Mouse (Mus musculus) common myeloid progenitor, adult 5-6 weeks (primary cell): ENCODE data around the gene Stac3. TPM values are rescaled to one million over a fixed set of nuclear protein-coding genes. Genes with fewer than 3 reads are reported as not detected.

Experiments used
- ATAC-seq: replicated peaks from 2 replicates; pipeline ENCODE4 v1.8.0; 2016; ENCODE audit warnings: low read depth, mild to moderate bottlenecking, moderate TSS enrichment, inconsistent platforms; ENCODE audit not compliant: poor library complexity, severe bottlenecking
- total RNA-seq: library from RNA; stranded (forward); fragments of 200-1000, 187-1606 nt; gene quantifications from 2 replicates; pipeline ENCODE4 v1.2.3, GENCODE M21; 2017

Gene Stac3
- total RNA-seq: not detected in 2 replicates

DNA sequence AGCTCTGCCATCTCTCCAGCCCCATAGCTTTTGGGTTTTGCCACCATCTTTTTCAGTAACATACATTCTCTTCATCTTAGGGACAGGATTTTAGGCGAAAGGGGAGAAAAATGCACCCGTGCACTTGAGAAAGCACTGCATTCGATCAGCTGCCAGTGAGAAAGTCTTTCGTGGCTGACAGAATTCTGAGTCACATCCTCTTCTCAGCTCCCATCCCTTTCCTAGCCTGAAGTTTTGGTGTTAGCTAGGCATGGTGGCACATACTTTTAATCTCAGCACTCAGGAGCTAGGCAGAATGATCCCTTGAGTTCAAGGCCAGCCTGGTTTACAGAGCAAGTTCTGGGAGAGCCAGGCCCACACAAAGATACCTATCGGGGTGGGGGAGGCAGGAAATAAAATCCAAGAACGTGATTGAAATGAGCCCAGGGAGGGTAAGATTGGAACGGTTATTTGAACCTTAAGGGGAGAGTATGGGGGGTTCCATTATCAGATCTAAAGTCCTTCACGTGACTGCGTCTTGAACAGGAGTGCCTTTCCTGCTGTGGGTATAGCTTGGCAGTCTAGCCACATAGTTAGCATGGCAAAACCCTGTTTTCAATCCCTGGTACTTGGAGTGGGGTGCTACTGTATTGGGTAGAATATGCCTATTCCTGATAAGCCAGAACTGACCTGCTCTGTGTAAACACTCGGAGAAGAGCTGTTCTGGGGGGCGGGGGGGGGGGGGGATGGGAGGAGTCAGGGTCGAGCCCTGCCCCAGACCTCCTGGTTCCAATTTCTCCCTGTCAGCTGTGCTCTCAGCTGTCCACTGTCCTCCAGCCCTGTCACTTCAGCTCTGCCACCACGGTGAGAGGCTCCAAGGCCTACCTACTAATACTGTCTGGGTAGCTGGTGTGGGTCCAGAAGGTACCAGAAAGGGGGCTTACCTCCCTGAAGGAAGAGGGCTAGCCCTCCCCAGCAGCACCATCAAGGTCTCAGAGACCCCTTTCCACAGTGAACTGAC, at the start of gene Stac3:
Stac3 (plus strand) TSS at position 793 of the 1,000 bp plus-strand sequence.
- ATAC-seq: no peak

DNA sequence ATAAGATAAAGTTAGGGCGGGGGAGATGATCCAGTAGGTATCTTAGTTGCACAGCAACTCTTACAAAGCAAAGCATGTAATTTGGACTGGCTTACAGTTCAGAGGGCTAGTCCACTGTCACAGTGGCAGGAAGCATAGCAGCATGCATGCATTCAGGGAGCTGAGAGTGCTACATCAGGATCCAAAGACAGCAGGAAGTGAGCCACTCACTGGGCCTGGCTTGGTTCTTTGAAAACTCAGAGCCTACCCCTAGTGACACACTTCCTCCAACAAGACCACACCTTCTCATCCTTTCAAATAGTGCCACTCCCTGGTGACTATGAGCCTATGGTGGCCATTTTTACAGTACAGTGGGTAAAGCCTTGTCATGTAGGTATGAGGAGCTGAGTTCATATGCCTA, 47.8 kb upstream of the Stac3 start:
- ATAC-seq: no peak

DNA sequence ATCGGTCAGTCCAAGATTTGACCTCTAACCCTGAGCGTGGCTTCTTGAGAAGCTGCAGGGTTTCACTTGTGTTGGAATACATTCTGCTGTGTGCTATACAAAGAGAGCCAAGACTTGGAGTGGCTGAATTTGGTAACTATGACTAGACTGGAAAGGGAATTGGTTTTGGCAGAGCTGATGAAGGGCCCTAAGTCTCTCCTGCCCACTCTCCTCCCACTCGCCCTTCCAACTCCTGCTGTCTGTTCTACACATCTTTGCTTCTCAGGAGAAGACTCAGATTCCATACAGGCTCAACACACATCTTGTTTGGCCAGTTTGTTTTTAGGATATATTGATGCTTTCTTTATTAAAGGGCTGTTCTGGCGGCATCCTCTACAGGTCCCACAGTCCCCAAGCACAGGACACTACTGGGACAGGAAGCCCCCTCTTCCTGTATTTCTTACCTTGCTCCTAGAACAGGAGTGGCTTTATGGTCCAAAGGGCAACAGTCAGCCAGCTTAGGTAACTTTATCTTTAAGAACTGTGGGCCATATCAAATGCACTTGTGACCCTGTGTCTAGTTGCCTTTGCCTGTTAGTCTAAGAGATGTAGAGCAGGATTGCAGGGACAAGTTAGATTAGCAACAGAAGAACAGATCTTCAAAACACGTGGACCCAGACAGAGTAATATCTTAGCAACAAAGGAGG, 38.9 kb upstream of the Stac3 start:
- no peak for ATAC-seq

DNA sequence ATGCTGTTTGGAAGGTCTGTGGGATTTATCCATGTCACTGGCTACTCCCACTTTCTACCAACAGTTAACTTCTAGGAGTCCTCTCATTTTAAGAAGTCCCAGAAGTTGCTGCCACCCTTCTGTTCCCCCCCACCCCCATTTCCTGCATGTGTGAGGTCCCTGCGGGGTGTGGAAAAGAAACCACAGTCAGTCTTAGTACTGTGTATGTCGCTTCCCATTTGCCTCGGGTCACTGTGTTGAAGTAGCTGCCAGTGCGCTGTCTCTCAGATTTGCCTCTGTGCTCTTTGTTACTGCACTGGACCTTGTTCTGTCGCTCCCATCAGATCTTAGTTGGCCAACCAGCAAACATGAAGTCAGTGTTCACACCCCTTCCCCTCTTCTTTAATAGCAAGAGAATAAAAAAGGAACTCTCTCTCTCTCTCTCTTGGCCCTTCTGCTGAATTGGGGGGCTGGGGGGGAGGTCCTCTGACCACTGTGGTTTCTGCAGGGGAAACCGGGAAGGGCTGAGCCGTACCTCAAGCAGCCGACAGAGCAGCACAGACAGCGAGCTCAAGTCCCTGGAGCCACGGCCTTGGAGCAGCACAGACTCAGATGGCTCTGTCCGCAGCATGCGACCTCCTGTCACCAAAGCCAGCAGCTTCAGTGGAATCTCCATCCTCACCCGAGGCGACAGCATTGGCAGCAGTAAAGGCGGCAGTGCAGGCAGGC, 30.1 kb upstream of the Stac3 start:
- ATAC-seq: peak; percentile 81

DNA sequence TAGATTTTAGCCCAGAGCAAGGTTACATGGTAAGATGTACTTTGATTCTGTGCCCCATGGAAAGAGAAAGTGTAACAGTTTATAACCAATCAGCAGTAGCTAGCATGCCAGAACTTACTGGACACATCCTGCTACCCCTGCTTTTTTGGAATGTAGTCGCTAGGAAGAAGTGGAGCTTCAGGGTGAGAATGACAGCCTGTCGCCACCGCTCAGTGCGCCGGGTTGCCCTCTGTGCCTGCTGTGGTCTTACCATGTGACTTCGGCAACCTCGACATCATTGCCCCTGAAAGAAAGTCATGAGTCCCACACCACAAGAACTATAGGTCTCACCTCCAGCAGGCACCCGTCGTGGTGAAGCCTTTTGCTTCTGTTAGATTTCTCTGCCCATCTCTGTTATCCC, 28.8 kb upstream of the Stac3 start:
- ATAC-seq: no peak

DNA sequence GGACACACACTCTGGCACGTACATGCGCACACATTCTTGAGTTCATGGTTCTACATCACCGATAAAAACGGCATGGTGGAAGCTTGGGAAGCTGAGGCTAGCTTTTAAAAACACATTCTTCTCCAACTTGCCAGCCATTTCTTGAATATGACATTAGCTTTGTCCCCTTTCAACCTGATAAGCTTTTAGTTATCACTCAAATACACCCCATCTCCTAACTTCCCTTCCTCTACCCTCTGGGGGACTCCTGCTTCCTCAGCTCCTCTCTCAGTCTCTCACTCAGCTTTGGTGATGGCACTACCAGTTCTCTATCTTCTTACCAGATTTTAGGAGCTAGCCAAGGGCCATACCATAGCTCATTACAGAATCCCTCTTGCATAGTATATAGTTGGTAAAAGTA, 26.3 kb upstream of the Stac3 start:
- no peak for ATAC-seq

DNA sequence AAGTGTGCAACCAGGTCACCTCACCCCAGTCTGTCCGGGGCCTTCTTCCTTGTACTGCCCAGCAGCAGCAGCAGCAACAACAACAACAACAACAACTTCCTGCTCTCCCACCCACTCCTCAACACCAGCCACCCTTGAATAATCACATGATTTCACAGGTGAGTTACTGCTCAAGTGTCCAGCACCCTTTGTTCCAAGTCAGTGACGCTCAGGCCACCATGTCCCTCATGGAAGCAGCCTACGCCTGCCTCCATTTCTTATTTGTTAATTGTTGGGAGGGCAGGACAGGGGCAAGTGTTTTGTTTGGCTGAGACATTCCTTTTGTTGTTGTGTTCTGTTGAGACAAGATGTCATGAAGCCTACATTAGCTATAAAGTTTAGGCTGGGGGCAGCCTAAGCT, 24.9 kb upstream of the Stac3 start:
- ATAC-seq: no peak

DNA sequence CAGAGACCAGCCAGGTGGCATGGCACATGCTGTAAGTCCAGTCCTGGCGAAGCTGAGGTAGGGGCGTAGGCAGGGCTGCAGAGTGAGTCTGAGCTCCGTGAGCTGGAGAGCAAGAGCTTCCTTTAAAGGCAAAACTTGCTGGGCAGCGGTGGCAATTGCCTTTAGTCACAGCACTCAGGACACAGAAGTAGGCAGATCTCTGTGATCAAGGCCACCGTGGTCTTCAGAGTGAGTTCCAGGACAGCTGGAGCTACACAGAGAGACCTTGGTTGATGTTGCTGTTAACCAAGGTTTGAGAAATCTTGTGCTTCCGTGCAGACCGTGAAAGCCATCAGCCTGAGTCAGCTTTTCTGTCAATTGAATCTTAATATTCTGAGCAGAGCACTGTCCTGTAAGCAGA, 24.2 kb upstream of the Stac3 start:
- ATAC-seq: no peak

DNA sequence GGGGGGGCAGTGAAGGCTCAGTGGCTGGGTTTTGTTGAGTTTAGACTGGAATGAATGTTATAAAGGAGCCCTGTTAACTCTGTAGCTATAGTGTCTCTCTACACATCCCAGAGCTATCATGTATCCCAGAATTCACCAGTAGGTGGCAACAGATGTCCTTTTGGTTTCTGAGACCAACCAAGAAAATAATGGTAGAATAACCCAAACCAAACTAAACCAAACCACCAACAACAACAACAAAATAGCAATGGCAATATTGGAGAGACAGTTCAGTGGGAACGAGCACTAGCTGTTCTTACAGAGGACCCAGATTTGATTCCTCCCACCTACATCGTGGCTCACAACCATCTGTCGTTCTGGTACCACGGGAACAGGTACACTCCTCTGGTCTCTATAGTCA, 22.4 kb upstream of the Stac3 start:
- ATAC-seq: peak; percentile 43; the same call in 1 of the 2 replicates

DNA sequence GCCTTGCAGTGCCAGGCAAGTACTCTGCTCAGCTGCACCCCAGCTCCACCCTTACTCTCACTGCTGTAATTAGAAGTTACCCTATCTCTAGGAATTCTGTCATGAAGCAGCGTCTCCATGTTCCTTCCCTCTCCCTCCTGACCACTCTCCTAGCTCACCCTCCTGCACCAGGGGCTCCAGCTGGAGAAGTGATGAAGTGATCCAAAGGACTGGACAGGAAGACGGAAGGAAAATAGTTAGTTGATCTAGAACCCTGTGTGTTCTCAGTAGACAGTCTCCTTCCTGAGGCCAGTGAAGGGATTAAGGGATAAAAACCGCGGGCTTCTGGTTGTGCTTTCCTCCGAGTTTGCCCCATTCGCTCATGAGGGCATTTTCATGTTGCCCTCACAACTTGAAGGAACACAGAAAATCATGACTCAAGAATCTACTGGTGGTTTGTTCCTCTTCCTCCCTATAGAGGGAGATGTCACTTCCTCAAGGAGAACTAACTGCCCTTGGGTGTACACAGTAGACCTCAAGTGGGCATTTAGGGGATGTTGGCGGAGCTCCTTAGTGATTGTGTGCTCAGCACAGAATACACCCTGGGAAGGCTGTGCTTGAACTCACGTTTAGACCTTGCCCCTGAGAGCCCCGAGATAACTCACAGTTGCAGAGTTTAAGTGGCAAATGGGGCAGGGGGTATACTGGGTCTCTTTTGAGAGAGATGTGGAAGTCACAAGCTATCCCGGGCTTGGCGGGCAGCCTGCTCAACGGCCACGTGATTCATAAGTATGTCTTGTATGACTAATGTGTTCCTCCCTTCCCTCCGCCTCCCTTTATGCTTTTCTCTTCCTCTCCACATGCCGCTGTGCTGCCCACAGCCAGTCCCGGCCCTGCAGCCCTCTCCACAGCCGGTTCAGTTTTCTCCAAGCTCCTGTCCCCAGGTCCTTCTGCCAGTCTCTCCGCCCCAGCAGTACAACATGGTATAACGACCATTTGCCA, 20.4 kb upstream of the Stac3 start:
- peak; percentile 87 for ATAC-seq

DNA sequence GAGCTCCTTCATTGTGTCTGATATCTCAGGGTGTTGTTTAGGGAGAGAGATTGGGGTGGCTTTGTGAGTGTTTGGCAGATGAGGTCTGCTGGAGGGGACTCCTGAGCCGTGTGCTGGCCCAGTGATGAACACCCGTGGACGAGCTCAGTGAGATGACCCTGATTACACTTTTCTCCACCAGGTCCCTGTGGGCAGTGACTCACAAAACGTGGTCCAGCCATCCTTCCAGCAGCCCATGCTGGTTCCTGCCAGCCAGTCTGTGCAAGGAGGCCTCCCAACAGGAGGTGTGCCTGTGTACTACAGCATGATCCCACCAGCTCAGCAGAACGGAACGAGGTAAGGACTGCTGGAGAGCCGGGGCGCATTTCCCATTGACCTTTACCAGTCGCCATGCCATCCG, 16.3 kb upstream of the Stac3 start:
- ATAC-seq: no peak

DNA sequence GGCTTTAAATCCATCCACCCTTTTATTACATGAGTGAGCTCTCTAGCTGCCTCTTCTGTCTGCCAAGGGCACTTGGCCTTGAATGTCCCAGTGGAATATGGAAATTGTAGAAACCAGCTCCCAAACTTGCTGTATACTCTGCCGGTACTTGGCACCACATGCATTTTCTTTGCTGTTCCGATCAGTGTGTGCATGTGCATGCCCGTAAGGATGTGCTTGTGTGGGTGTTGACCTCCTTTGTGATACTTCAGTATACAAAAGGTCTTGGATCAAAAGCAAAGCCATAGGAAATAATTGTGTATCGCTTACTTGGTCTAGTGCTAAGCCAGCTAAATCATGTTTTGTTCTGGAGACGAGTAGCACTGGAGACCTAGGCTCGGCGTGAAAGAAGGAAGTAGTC, 12.6 kb upstream of the Stac3 start:
- ATAC-seq: no peak

DNA sequence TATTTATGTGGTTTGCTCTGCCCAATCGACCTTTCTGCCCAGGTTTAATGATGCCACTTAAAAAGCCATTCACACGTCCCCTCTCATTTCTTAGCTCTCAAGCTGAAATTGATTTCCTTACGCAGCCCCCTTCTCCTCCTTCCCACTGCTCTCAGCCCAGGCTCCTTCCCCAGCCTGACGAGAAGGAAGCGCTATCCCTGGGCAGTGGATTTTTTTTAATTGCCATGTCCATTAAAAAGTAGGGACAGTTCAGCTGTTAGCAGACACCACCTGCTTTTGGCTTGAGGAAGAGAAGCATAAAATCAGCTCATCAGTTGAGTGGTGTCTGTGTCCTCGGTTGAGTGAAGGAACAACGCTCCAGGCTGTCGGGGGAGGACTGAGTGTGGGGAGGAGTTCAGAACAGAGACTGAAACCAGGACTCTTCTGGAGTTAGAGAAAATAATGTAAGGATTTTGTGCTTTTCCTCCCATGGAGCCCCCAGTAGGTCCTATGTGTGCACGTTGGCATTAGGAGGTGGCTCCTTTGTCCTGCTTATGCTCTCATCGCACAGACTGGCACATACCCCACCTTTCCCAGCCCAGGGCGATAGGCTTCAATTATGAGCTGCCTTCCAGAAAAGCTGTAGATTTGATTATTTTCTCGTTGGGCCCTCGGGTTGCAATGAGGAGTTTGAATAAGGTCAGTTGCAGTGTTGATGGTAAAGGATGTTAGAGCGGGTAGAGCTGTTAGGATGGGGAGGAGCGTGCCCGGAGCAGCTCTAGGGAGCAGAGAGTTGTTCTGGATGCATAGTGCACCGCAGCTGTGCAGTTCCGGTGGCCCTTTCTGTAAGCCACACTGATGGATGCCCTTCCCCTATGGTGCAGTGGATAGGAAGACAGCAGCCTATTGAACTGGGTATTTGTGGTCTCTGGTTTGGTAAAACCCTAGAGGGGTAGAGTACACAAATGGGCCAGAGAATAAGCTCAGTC, 11.0 kb upstream of the Stac3 start:
- ATAC-seq: no peak

DNA sequence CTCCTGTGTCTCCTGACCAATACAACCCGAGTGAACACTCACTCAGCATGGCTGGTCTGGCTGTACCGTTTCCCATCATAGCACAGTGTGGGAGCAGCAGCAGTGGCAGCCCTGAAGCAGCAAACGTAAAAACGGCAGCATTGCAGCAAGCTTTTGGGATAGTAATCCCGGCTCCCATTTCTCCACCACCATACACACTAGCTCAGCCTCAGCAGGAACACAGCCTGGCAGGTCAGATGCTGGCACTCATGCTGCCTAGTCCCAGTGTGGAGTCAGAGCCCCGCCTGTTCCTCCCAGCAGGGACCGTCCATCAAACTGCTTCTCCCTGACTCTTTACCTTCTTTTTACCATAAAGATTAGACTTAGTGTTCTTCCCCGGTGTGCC, 10.4 kb upstream of the Stac3 start:
- no peak for ATAC-seq

DNA sequence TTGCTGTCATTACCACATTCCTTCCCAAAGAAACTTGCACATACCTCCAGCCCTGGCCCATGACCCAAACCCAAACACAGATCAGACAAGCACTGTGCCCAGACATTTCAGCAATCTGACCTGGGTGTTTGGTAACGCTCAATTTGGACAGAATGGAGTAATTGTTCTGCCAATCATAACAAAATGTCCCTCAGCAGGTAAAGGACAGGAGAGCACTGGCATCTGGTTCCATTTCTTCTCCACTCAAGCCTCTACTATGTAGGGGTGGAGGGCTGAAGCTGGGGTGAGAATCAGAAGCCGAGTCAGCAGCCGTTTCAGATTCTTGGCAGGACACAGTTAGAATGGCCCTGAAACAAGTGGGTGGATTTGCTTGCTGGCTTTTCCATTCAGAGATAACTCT, 9.4 kb upstream of the Stac3 start:
- ATAC-seq: no peak

DNA sequence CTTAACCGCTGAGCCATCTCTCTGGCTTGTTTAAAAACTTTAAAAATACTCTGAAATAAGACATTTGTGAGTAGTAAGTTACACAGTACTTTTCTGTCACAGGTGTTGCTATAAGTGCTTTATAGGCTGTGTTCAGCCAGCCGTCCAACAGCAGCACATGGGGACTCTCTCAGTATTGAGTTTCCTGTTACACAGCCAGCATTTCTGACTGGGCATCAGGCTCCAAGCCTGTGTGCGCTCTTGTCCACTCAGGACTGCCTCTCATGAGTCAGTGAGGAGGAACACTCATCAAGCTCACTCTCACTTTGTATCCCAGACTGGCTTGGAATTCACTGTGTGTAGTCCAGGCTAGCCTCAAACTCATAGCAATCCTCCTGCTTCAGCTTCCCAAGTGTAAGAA, 5.3 kb upstream of the Stac3 start:
- ATAC-seq: no peak

DNA sequence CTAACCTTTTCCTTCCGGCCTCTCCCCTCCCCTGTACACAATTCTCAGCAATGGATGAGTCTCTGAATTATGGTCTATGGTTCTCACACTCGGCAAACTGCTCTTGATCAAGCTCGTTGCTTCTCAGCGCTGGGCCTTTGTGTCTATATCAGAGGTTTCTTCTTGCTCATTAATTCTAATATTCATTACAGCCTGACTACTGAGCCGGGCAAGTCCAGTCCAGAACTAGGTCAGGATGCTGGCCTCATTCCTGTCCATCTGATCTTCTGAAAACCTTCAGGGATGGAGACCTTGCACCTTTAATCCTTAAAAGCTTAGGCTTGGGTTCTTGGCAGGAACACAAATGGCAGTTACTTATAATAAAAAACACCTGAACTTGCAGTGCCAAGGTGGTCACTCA, 2.0 kb upstream of the Stac3 start:
- no peak for ATAC-seq

DNA sequence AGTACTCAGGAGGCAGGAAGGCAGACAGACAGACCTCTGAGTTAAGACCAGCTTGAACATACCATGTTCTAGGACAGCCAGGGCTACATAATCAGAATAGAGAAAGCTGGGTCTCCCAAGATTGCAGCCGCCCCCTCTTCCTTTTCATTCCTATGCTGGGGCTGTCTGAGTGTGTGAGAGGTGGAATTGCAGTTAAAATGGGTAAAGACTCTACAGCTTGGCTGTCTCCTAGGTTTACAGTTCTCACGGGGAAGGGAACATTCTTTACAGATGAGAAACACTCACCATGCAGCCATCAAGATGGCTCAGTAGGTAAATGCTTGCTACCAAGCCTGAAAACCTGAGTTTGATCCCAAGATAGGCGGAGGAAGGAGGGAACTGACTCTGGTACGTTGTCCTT, 1.4 kb upstream of the Stac3 start:
- ATAC-seq: no peak

DNA sequence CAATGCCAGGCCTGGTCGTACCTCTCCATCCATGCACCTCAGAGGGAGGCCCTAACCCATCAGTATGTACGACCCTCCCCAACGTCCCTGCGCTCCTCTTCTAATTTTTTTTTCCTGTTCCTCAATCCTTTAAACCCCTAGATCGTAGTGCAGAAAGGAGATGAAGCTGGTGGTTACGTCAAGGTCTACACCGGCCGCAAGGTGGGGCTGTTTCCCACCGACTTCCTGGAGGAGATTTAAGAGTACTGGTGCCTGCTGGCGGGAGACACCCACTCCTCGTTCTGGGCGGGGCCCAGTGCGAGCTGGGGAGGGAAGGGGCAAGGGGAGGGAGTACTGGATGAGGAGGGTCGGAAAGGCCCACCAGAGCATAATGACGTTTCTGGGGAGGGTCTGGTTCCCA, 6.8 kb downstream of the Stac3 start:
- ATAC-seq: peak; percentile 50
